Mouse (Mus musculus): Measurements from ENCODE around the gene Snx27.

Gene Snx27

GRCm38 (mm10) chr3:94582456-94582891, at the start of gene Snx27:
Gene Snx27, minus strand, starts transcription at chr3:94582716.
- in situ Hi-C loops (cut with MboI, MseI): loop anchor here (10.0 kb wide), 1 partner anchor 208 kb away; the partner anchor contains the start of gene Rorc

DNA sequence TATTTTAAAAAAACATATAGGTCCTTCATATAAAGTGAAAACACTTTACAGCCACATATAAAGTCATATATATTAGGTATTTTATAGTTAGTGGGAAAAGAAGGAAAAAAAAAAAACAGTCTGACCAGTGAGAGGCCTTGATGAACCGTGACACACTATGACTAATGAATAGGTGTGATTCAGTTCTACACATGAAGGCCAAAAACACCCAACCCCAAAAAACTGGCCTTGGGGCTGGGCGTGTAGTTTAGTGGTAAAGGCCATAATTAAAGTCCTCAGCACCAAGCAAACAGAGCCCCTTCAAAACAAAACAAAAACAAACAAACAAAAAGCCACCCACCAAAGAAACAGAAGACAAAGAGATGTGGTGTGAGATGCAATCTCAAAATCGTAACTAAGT, 47.4 kb upstream of the Snx27 start:
- in situ Hi-C loops (cut with MboI, MseI): loop anchor here (5.0 kb wide), 1 partner anchor 47 kb away; no protein-coding TSS in a partner anchor

DNA sequence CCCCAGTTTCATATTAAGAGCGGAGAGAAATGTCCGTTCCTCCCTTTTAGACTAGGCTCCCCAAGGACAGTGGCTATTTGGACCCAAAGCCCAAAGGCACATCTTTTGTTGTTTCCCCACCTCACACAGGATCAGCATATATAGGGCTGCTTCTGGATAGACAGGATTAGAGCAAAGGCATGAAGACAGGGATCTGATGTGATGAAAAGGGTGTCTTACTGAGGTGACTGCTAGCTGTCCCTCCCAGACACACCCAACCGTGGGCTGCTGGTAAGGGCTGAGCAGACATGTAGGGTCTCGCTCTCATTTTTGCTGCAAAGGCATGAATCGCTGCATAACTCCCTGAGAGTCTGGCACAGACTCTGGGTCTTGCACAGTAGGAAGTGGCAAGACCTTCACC, 46.2 kb upstream of the Snx27 start:
- in situ Hi-C loops (cut with MboI, MseI): loop anchor here (5.0 kb wide), 1 partner anchor 49 kb away; no protein-coding TSS in a partner anchor

DNA sequence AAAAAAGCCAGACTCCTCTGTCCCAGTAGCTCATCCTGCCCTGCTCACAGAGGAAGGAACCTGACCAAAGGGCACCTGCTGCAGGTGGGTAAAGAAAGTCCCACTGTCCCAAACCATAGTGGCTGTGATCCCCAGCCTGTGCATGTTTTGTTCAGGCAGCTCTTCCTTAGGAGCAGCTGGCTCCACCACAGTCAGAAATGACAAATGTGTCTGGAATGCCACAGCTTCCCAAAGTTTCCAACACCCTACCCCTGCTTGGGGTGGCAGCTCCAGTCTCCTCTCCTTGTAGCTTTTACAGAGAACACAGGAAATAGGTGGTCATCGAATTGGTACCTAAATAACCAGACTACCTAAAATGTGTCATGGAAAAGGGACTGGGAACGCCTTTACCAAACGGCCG, 41.8 kb upstream of the Snx27 start:
- in situ Hi-C loops (cut with MboI, MseI): no loop called here

DNA sequence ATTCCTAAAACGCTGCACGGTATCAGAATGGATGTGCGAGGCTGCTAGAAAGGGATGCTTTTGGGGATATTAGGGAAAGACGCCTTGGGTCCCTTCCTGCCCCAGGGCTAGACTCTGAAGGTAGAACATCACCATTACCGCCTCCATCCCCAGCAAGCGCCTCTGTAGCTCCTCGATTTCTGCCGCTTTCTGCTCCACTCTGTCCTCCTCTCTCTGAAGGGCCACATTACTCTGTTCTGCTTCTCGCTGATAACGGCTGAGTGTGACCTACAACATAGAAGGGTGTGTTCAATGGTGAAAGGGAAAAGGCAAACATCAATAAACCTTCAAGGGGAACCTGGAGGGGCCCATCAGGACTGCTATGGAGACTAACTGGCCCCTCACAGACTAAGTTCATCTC, 40.0 kb upstream of the Snx27 start:
- in situ Hi-C loops (cut with MboI, MseI): no loop called here

GRCm38 (mm10) chr3:94621740-94622507, 39.4 kb upstream of the Snx27 start:
- in situ Hi-C loops (cut with MboI, MseI): no loop called here

DNA sequence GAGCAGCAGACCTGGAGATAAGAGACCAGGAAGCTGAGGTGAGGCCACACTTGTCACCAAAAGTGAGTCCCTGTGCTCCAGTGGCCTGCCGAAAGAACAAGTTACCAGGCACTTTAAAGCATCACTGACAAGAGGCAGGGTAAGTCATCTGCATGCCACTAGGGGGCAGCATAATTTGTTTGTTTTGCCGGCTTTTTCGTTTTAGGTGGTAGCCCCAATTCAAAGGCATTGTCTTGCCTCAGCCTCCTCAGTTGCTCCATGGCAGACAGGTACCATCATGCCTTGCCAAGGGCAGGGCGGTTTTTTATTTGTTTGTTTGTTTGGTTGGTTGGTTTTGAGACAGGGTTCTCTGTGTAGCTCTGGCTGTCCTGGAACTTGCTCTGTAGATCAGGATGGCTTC, 34.2 kb upstream of the Snx27 start:
- in situ Hi-C loops (cut with MboI, MseI): no loop called here

- in situ Hi-C loops (cut with MboI, MseI): no loop called here
These were observed 30.9 kb upstream of the Snx27 start for GRCm38 (mm10) chr3:94613258-94613878.

- in situ Hi-C loops (cut with MboI, MseI): no loop called here
These were observed 29.8 kb upstream of the Snx27 start for GRCm38 (mm10) chr3:94612274-94612673.

- in situ Hi-C loops (cut with MboI, MseI): no loop called here
These were observed 29.3 kb upstream of the Snx27 start for GRCm38 (mm10) chr3:94611834-94612233.

GRCm38 (mm10) chr3:94611343-94611742, 28.8 kb upstream of the Snx27 start:
- in situ Hi-C loops (cut with MboI, MseI): no loop called here

DNA sequence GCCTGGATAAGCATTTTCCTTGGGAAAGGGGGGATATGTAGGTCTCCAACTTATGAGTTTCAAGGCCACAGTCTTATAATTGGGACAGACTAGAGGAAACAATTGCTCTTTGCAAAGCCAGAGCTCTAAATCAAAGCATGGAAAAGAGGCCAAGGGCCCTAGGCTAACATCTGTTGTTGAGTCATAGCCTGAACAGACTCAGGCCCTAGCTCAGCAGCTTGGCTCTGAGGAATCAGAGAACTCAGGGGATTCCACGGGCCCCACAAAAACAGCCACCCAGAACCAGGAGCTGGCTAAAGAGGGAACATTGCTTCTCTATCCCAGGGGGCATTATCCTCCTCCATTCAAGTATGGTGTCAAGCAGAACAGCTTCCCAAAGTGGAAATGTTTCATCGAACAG, 28.1 kb upstream of the Snx27 start:
- in situ Hi-C loops (cut with MboI, MseI): no loop called here

DNA sequence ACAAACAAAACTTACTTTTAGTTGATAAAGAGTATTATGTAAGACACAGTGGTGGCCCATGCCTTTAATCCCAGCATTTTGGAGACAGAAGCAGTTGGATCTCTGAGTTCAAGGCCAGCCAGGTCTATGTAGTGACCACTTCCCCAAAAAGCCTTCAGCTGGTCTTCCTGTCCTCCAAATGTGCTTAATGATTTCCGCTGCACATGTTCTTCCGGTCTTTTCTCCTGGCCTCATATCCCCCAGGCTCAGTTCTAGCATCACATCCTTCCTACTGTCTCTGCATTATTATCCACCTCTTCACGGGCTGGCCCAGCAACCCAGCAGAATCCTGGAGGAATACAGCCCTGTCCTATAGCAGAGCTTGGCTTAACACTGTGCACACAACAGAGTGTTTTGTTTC, 27.1 kb upstream of the Snx27 start:
- in situ Hi-C loops (cut with MboI, MseI): no loop called here

GRCm38 (mm10) chr3:94601959-94602358, 19.4 kb upstream of the Snx27 start:
- in situ Hi-C loops (cut with MboI, MseI): no loop called here

DNA sequence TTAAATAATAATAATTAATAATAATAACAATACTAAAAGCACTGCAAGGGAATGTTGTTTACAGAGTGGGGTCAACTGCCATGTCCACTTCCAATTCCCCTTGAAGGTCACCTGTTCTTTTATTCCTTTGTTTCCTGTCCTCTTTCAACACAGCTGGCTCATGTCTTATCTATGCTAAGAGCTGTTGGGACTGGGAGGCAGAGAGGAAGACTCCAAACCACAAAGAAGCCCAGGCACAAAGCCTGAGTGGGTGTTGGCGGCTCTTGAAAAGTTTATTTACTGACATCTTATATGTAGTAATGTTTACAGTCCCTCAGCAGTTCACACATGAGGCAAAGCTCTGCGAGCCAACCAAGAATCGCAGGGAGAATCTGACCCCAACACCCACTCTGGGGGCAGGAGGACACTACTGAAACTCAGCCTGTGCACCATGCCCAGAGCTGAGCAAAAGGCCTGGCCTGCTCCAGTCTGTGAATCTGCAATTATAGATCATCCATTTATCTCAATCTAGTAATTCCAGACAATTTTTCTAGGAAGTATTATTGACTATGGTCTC, 14.8 kb upstream of the Snx27 start:
- in situ Hi-C loops (cut with MboI, MseI): loop anchor here (5.0 kb wide), 1 partner anchor 140 kb away; no protein-coding TSS in a partner anchor

GRCm38 (mm10) chr3:94595871-94596287, 13.4 kb upstream of the Snx27 start:
- in situ Hi-C loops (cut with MboI, MseI): loop anchor here (5.0 kb wide), 1 partner anchor 139 kb away; no protein-coding TSS in a partner anchor

DNA sequence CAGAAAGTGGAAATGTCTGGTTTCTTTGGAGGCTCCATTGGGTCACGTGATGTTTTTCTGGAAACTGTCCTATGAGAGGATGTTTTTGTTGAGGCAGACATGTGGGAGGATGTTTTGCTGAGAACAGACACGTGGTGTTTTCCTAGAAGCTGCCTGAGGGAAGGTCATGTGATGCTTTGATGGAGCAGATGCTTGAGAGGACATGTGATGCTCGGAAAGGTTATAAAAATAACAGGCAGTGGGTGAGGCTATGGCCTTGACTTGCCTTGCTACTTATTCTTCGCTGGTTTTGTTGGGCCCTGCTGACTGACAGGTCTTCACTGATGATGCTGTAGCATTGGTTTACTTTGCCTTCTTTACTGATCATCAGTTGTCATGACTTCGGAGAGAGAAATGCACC, 8.6 kb upstream of the Snx27 start:
- in situ Hi-C loops (cut with MboI, MseI): no loop called here

DNA sequence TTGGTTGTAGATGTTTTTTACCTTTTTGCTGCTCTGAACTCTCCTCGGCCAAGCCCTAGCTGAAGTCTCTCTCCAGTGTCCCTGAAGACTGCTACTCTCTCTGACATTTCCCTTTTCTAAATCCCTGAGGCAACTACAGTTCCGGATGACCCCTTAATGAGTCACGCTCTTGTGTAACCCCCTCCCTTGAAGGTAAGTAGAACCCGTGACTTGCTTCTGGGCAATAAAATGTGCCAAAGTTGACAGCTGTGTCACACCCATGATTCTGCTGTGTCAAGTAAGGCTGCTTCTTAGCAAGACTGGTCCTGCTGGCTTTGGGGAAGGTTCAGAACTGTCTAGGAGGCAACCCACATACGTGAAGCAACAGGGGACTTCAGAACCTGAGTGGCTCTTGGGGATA, 5.4 kb upstream of the Snx27 start:
- in situ Hi-C loops (cut with MboI, MseI): loop anchor here (10.0 kb wide), 1 partner anchor 213 kb away; the partner anchor contains the start of gene Rorc

GRCm38 (mm10) chr3:94582944-94583343, 428 bp upstream of the Snx27 start:
- in situ Hi-C loops (cut with MboI, MseI): loop anchor here (10.0 kb wide), 1 partner anchor 208 kb away; the partner anchor contains the start of gene Rorc

GRCm38 (mm10) chr3:94581793-94582455, 592 bp downstream of the Snx27 start:
- in situ Hi-C loops (cut with MboI, MseI): loop anchor here (10.0 kb wide), 1 partner anchor 207 kb away; the partner anchor contains the start of gene Rorc

DNA sequence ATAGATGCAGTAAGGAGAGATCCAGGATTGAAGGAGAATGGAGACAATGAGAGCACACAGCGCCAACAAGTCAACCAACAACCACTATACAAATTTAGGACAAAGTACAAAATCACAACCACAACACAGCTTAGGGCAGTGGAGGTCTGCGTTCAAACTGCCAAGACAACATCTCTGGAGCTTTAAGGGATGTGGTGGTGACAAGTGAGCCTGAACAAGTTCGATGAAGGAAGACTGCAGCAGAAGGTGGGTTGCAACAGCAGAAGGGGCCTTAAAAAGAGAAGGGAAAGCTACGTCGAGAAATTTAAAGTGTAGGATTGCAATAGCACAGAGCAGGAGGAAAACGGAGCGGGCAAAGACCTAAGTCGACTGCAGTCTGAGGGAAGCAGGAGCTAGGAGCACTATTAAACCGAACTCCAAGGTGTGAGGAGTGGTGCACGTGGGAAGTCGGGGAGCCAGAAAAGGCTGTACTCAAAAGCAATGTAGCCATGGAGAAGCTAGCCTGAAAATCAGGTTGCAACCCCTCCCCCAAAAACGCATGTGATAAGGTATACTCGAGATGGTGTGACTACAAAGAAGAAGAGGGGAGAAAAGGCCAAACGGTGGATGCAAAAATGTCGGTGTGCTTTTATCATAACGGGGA, 1.3 kb downstream of the Snx27 start:
- in situ Hi-C loops (cut with MboI, MseI): loop anchor here (10.0 kb wide), 1 partner anchor 206 kb away; the partner anchor contains the start of gene Rorc

Data from T-helper 1 cell (primary cell).